25 mouse cellular contexts compared by ENCODE assay signal in genomic region chr12:50615852-50616251, GRCm38 (mm10). TPM values are rescaled to one million over a fixed set of nuclear protein-coding genes. Genes with fewer than 3 reads are reported as not detected.
"Had no signal": no experiment of that assay in that cellular context is flagged by ENCODE, and none has a peak within 500 bp of the region (broad histone marks: within the 10 kb centered on the region; RNA-seq: fewer than 3 reads in every experiment).

No protein-coding gene starts in this region.

- H3K9me3 ChIP-seq: heart, embryonic 10.5 days; heart, embryonic 12.5 days; hindbrain, embryonic 10.5 days; hindbrain, embryonic 12.5 days; intestine, embryonic 15.5 days; limb, embryonic 10.5 days; limb, embryonic 12.5 days; liver, embryonic 13.5 days had no signal

- H3K4me3 ChIP-seq: gastrocnemius, adult 2 months; heart, embryonic 10.5 days; heart, embryonic 12.5 days; hindbrain, embryonic 10.5 days; hindbrain, embryonic 12.5 days; intestine, embryonic 15.5 days; left cerebral cortex, adult 2 months; limb, embryonic 10.5 days; limb, embryonic 12.5 days; liver, embryonic 13.5 days had no signal

- H3K4me1 ChIP-seq: hindbrain, embryonic 12.5 days; intestine, embryonic 15.5 days; limb, embryonic 10.5 days; limb, embryonic 12.5 days; liver, embryonic 13.5 days had no signal

- H3K36me3 ChIP-seq: heart, embryonic 10.5 days; heart, embryonic 12.5 days; hindbrain, embryonic 10.5 days; hindbrain, embryonic 12.5 days; intestine, embryonic 15.5 days; limb, embryonic 10.5 days; limb, embryonic 12.5 days; liver, embryonic 13.5 days had no signal

- DNase-seq: gastrocnemius, adult 2 months; gastrocnemius, postnatal 10 days; gastrocnemius, postnatal 25 days; heart, adult 18-20 months; heart, postnatal 10 days; heart, postnatal 4 days; kidney, adult 18-20 months; kidney, adult 8-10 months; kidney, postnatal 10 days; kidney, postnatal 25 days; kidney, postnatal 4 days; layer of hippocampus, adult 9-11 months; liver; liver, embryonic 13.5 days had no signal

- H3K27me3 ChIP-seq: heart, embryonic 12.5 days; hindbrain, embryonic 12.5 days; intestine, embryonic 15.5 days; limb, embryonic 12.5 days; liver, embryonic 13.5 days had no signal

- H3K27ac ChIP-seq: gastrocnemius, adult 2 months; hindbrain, embryonic 10.5 days; hindbrain, embryonic 12.5 days; hindbrain, embryonic 14.5 days; intestine, embryonic 15.5 days; left cerebral cortex, adult 2 months; limb, embryonic 10.5 days; limb, embryonic 12.5 days; liver, embryonic 13.5 days had no signal

RNA-seq across cellular contexts. Expression of gene Prkd1, which starts 33.0 kb away (rescaled TPM):
- total RNA-seq: granulocyte monocyte progenitor cell, adult 5-6 weeks had no signal
- polyA plus RNA-seq: inflammation-experienced regulatory T-cells, adult 6 months had no signal
